In the genomic region with DNA sequence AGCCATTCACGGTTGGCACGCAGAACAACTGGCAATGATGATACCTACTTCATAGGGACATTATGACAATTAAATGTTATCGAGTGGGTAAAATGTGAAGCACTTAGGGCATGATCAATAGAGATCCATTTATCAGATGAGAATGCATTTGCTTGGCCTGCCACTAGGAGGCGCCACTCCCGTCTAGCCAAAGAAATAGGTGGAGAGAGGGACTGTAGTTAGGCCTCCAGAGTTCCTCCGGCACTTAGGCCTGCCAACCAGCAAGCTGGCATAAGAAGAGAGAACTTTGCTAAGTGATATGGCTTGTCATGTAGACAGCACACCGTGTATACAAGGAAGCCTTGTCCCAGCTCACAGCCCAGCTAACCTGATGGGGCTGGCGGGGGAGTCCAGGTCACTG, we compare ENCODE assay signal across 9 mouse cellular contexts. TPM values are rescaled to one million over a fixed set of nuclear protein-coding genes. Genes with fewer than 3 reads are reported as not detected.
DNase-seq lines count a peak whose midpoint lies in the region; ATAC-seq and TF ChIP-seq lines count a peak whose summit lies in the region.
"Had no signal": no experiment of that assay in that cellular context is flagged by ENCODE, and none has a peak within 500 bp of the region (broad histone marks: within the 10 kb centered on the region; RNA-seq: fewer than 3 reads in every experiment).

No protein-coding gene starts in this region.

- no peak overlapping the region for H3K9ac ChIP-seq in intestine, embryonic 14.5 days (ENCODE audit: low read length)
- H3K9ac ChIP-seq in intestine, embryonic 16.5 days (ENCODE audit: low read depth, low read length) = no peak overlapping the region
- H3K9ac ChIP-seq in CH12.LX (ENCODE audit: insufficient read depth, low read depth) = no peak overlapping the region
- no peak overlapping the region for H3K9ac ChIP-seq in neural tube, embryonic 11.5 days (ENCODE audit: low read length)
- H3K9ac ChIP-seq: liver, embryonic 15.5 days had no signal

- no peaks in the 10 kb centered on the region for H3K79me2 ChIP-seq in CH12.LX (replicated peaks; ENCODE audit: control insufficient read depth, extremely low read depth, insufficient read depth, poor library complexity, severe bottlenecking)

- no peak for TF ChIP-seq EP300 in CH12.LX (IDR thresholded peaks at IDR 0.05; ENCODE audit: low read length)

- H3K4me2 ChIP-seq in intestine, embryonic 14.5 days (ENCODE audit: low read length) = no peak overlapping the region
- H3K4me2 ChIP-seq in intestine, embryonic 16.5 days (ENCODE audit: low read depth, low read length) = no peak overlapping the region
- H3K4me2 ChIP-seq in CH12.LX (ENCODE audit: insufficient read depth, low read depth, poor library complexity, severe bottlenecking) = no peak overlapping the region
- no peak overlapping the region for H3K4me2 ChIP-seq in neural tube, embryonic 11.5 days (ENCODE audit: low read depth)
- H3K4me2 ChIP-seq: liver, embryonic 15.5 days had no signal

- ATAC-seq in intestine, embryonic 14.5 days (replicated peaks; ENCODE audit: low FRiP score, low TSS enrichment, low read depth) = no peak
- no peak for ATAC-seq in intestine, embryonic 16.5 days
- no peak for ATAC-seq in neural tube, embryonic 11.5 days (ENCODE audit: insufficient read depth, low FRiP score, low TSS enrichment)

- peaks cover 39% of the 10 kb centered on the region for H3K36me3 ChIP-seq in intestine, embryonic 14.5 days (ENCODE audit: control insufficient read depth, insufficient read depth, low read length)
- 0 out of 2 replicates have a peak, but pooled peaks cover 3% of the 10 kb centered on the region for H3K36me3 ChIP-seq in intestine, embryonic 16.5 days (ENCODE audit: control insufficient read depth, insufficient read depth, low read length)
- peaks cover 44 to 96% of the 10 kb centered on the region in 2 experiments for H3K36me3 ChIP-seq in CH12.LX (replicated peaks in 1 of 2; ENCODE audit: control insufficient read depth in 1 of 2, insufficient read depth in 1 of 2, low read length in 1 of 2)
- H3K36me3 ChIP-seq in neural tube, embryonic 11.5 days (ENCODE audit: control insufficient read depth, insufficient read depth, low read length) = peaks cover 9% of the 10 kb centered on the region

- H3K4me1 ChIP-seq in intestine, embryonic 14.5 days (replicated peaks; ENCODE audit: control insufficient read depth, insufficient read depth, low read length) = peaks cover 10% of the 10 kb centered on the region
- peaks cover 7% of the 10 kb centered on the region for H3K4me1 ChIP-seq in intestine, embryonic 16.5 days (ENCODE audit: control insufficient read depth, insufficient read depth, low read length)
- peaks cover 5 to 14% of the 10 kb centered on the region in 2 experiments; a peak in 2 of 4 replicates for H3K4me1 ChIP-seq in CH12.LX (ENCODE audit: control insufficient read depth in 1 of 2, insufficient read depth in 2 of 2)
- H3K4me1 ChIP-seq in neural tube, embryonic 11.5 days (ENCODE audit: control insufficient read depth, insufficient read depth, low read length) = peaks cover 9% of the 10 kb centered on the region; the same call in 1 of the 2 replicates

- dilution Hi-C loops in CH12.LX (cut with MboI; ENCODE audit: extremely low pct_ligation_motif_present, extremely low pct_unique_long_range_greater_than_20kb, low sequenced_read_pairs) = no loop called here

- H3K4me3 ChIP-seq in intestine, embryonic 14.5 days (ENCODE audit: low read depth, low read length) = no peak overlapping the region
- no peak overlapping the region for H3K4me3 ChIP-seq in intestine, embryonic 16.5 days (ENCODE audit: low read length)
- no peak overlapping the region for H3K4me3 ChIP-seq in CH12.LX (replicated peaks in 1 of 3; ENCODE audit: low read depth in 2 of 3, low read length in 2 of 3, poor library complexity in 1 of 3)
- no peak overlapping the region for H3K4me3 ChIP-seq in neural tube, embryonic 11.5 days (ENCODE audit: low read depth, low read length)
- H3K4me3 ChIP-seq: liver, embryonic 15.5 days had no signal

- H3K9me3 ChIP-seq in intestine, embryonic 14.5 days (ENCODE audit: control insufficient read depth, low read length) = no peaks in the 10 kb centered on the region
- no peaks in the 10 kb centered on the region for H3K9me3 ChIP-seq in intestine, embryonic 16.5 days (ENCODE audit: control insufficient read depth, low read length)
- no peaks in the 10 kb centered on the region for H3K9me3 ChIP-seq in CH12.LX (replicated peaks; ENCODE audit: low read length)
- no peaks in the 10 kb centered on the region for H3K9me3 ChIP-seq in neural tube, embryonic 11.5 days (ENCODE audit: control insufficient read depth, low read length)
- H3K9me3 ChIP-seq: liver, embryonic 15.5 days had no signal

- 59% methylated on average over 8 of the region's 8 CpGs for WGBS in intestine, embryonic 14.5 days
- WGBS in intestine, embryonic 16.5 days = 56% methylated on average over 8 of the region's 8 CpGs
- WGBS in neural tube, embryonic 11.5 days = 52% methylated on average over 8 of the region's 8 CpGs

- peak; percentile 88 to 99 for TF ChIP-seq CTCF in CH12.LX (conservative IDR thresholded peaks at IDR 0.05 in 1 of 2, IDR thresholded peaks at IDR 0.05 in 1 of 2; ENCODE audit: low read depth in 2 of 2, low read length in 2 of 2)

- H3K27ac ChIP-seq in intestine, embryonic 14.5 days (ENCODE audit: low read depth) = no peak overlapping the region
- no peak overlapping the region for H3K27ac ChIP-seq in intestine, embryonic 16.5 days (ENCODE audit: low read length)
- no peak overlapping the region for H3K27ac ChIP-seq in CH12.LX (ENCODE audit: insufficient read depth, low read depth)
- no peak overlapping the region for H3K27ac ChIP-seq in neural tube, embryonic 11.5 days (ENCODE audit: low read depth, low read length)
- H3K27ac ChIP-seq: liver, embryonic 15.5 days had no signal

- H3K27me3 ChIP-seq in intestine, embryonic 14.5 days (replicated peaks; ENCODE audit: control insufficient read depth, insufficient read depth, low read length) = no peaks in the 10 kb centered on the region
- H3K27me3 ChIP-seq in intestine, embryonic 16.5 days (replicated peaks; ENCODE audit: control insufficient read depth, insufficient read depth, low read length) = no peaks in the 10 kb centered on the region
- H3K27me3 ChIP-seq in CH12.LX (replicated peaks) = no peaks in the 10 kb centered on the region
- no peaks in the 10 kb centered on the region for H3K27me3 ChIP-seq in neural tube, embryonic 11.5 days (ENCODE audit: control insufficient read depth, insufficient read depth, low read length)

- in situ Hi-C loops in CH12.LX (cut with MboI; ENCODE audit: low pct_ligation_motif_present, low pct_unique_long_range_greater_than_20kb, low sequenced_read_pairs) = loop anchor here (5.0 to 25.0 kb wide), 3 partner anchors 45 to 575 kb away; a partner anchor contains a TSS

- peak; percentile 74 for DNase-seq in intestine, embryonic 14.5 days (ENCODE audit: low spot score)
- peak; percentile 81 for DNase-seq in B cell, adult 2 months
- no peak for DNase-seq in CH12.LX (ENCODE audit: extremely low read depth)
- peak; percentile 60 for DNase-seq in embryo, embryonic 9.5 days (ENCODE audit: extremely low spot score)
- DNase-seq in neural tube, embryonic 11.5 days (ENCODE audit: low spot score) = peak; percentile 62
- no peak for DNase-seq in right cerebral cortex, postnatal 14 days

- no peak for TF ChIP-seq POLR2A in CH12.LX (IDR thresholded peaks at IDR 0.05; ENCODE audit: low read depth, low read length)

- peak; percentile 33 for TF ChIP-seq RAD21 in CH12.LX (IDR thresholded peaks at IDR 0.05; ENCODE audit: low read depth, low read length)

TF ChIP-seq in CH12.LX, 34 proteins besides CTCF, POLR2A, EP300 and RAD21 (continues in another document):
- TF ChIP-seq ETS1 (conservative IDR thresholded peaks at IDR 0.05; ENCODE audit: low read depth, low read length) (no peak), SMC3 (IDR thresholded peaks at IDR 0.05; ENCODE audit: low read depth, low read length) (peak; percentile 73)

RNA-seq across cellular contexts. Expression of a gene that starts 3.8 kb away (rescaled TPM):
- polyA plus RNA-seq in intestine, embryonic 14.5 days (2014; fragmentation: Nextera tagmentation; extraction: Ambion mirVana) = not detected in 2 replicates
- polyA plus RNA-seq in intestine, embryonic 16.5 days (2015; fragmentation: Nextera tagmentation; extraction: Ambion mirVana) = not detected in 2 replicates
- total RNA-seq in CH12.LX (2012; rRNA removed) = not detected in 2 replicates
- total RNA-seq in CH12.LX (2014; rRNA removed) = not detected in 2 replicates
- polyA plus RNA-seq in CH12.LX (2012; ENCODE audit: insufficient read length, low read depth) = 1.9 and 2.5 TPM in 2 replicates
- not detected in 2 replicates for polyA plus RNA-seq in neural tube, embryonic 11.5 days (2014; fragmentation: Nextera tagmentation; extraction: Ambion mirVana)
- polyA plus RNA-seq: liver, embryonic 15.5 days; stomach, embryonic 14.5 days had no signal

RNA-seq across cellular contexts. Expression of a gene that starts 4.2 kb away (rescaled TPM):
- 4.0 and 4.9 TPM in 2 replicates for polyA plus RNA-seq in intestine, embryonic 14.5 days (2014; fragmentation: Nextera tagmentation; extraction: Ambion mirVana)
- 1.5 and 1.7 TPM in 2 replicates for polyA plus RNA-seq in intestine, embryonic 16.5 days (2015; fragmentation: Nextera tagmentation; extraction: Ambion mirVana)
- total RNA-seq in CH12.LX (2012; rRNA removed) = 1.5 and 1.6 TPM in 2 replicates
- 1.0 and 1.2 TPM in 2 replicates for total RNA-seq in CH12.LX (2014; rRNA removed)
- polyA plus RNA-seq in CH12.LX (2012; ENCODE audit: insufficient read length, low read depth) = 4.9 and 5.4 TPM in 2 replicates
- 6.8 and 9.7 TPM in 2 replicates for polyA plus RNA-seq in neural tube, embryonic 11.5 days (2014; fragmentation: Nextera tagmentation; extraction: Ambion mirVana)

RNA-seq across cellular contexts. Expression of a gene that starts 15.7 kb away (rescaled TPM):
- polyA plus RNA-seq in intestine, embryonic 14.5 days (2014; fragmentation: Nextera tagmentation; extraction: Ambion mirVana) = not detected in 2 replicates
- polyA plus RNA-seq in intestine, embryonic 16.5 days (2015; fragmentation: Nextera tagmentation; extraction: Ambion mirVana) = not detected in 2 replicates
- total RNA-seq in CH12.LX (2012; rRNA removed) (not detected in 2 replicates), CH12.LX (2014; rRNA removed) (not detected in 2 replicates)
- not detected in 2 replicates for polyA plus RNA-seq in CH12.LX (2012; ENCODE audit: insufficient read length, low read depth)
- polyA plus RNA-seq in neural tube, embryonic 11.5 days (2014; fragmentation: Nextera tagmentation; extraction: Ambion mirVana) = 0.08 TPM in 1 of 2 replicates, not detected in the other
- polyA plus RNA-seq: liver, embryonic 15.5 days had no signal

RNA-seq across cellular contexts. Expression of a gene that starts 19.1 kb away (rescaled TPM):
- polyA plus RNA-seq in intestine, embryonic 14.5 days (2014; fragmentation: Nextera tagmentation; extraction: Ambion mirVana) = 395 and 412 TPM in 2 replicates
- 358 and 395 TPM in 2 replicates for polyA plus RNA-seq in intestine, embryonic 16.5 days (2015; fragmentation: Nextera tagmentation; extraction: Ambion mirVana)
- 411 and 418 TPM in 2 replicates for total RNA-seq in CH12.LX (2012; rRNA removed)
- total RNA-seq in CH12.LX (2014; rRNA removed) = 416 and 455 TPM in 2 replicates
- 299 and 371 TPM in 2 replicates for polyA plus RNA-seq in CH12.LX (2012; ENCODE audit: insufficient read length, low read depth)
- 444 and 470 TPM in 2 replicates for polyA plus RNA-seq in neural tube, embryonic 11.5 days (2014; fragmentation: Nextera tagmentation; extraction: Ambion mirVana)

RNA-seq across cellular contexts. Expression of a gene that starts 31.2 kb away (rescaled TPM):
- polyA plus RNA-seq in intestine, embryonic 14.5 days (2014; fragmentation: Nextera tagmentation; extraction: Ambion mirVana) = 6.6 and 7.1 TPM in 2 replicates
- 6.0 and 7.8 TPM in 2 replicates for polyA plus RNA-seq in intestine, embryonic 16.5 days (2015; fragmentation: Nextera tagmentation; extraction: Ambion mirVana)
- total RNA-seq in CH12.LX (2012; rRNA removed) (2.9 and 3.6 TPM in 2 replicates), CH12.LX (2014; rRNA removed) (1.5 TPM in 2 replicates)
- 2.7 and 3.8 TPM in 2 replicates for polyA plus RNA-seq in CH12.LX (2012; ENCODE audit: insufficient read length, low read depth)
- polyA plus RNA-seq in neural tube, embryonic 11.5 days (2014; fragmentation: Nextera tagmentation; extraction: Ambion mirVana) = 8.1 and 8.9 TPM in 2 replicates

Comparison
In these comparisons a context has a peak if more than half of its experiments do, and no peak if none do; other contexts are left out.
1. DNase-seq: peak in intestine, embryonic 14.5 days (single experiment), B cell, adult 2 months (2 of 2), embryo, embryonic 9.5 days (single experiment) and neural tube, embryonic 11.5 days (single experiment); none in CH12.LX (single experiment) and right cerebral cortex, postnatal 14 days (single experiment).